Mouse (Mus musculus) CH12.LX (cell line): ENCODE measurements around the gene Lamtor5. TPM values are rescaled to one million over a fixed set of nuclear protein-coding genes. Genes with fewer than 3 reads are reported as not detected.

ENCODE experiments used
- JUN ChIP-seq: IDR thresholded peaks from 2 replicates; pipeline ENCODE4 v1.6.1; 2011; ENCODE audit warnings: low read depth, mild to moderate bottlenecking, low read length, improper control_type of control experiment, moderate library complexity; ENCODE audit not compliant: insufficient read depth
- MAFK ChIP-seq: IDR thresholded peaks from 2 replicates; pipeline ENCODE4 v1.6.1; 2011; ENCODE audit warnings: low read length, improper control_type of control experiment; ENCODE audit not compliant: insufficient replicate concordance
- UBTF ChIP-seq: IDR thresholded peaks from 2 replicates; pipeline ENCODE4 v1.6.1; 2012; ENCODE audit warnings: low read depth, mild to moderate bottlenecking, inconsistent platforms, low read length, improper control_type of control experiment, moderate library complexity
- polyA plus RNA-seq: library from polyadenylated mRNA; unstranded; fragments of >175 nt; gene quantifications from 2 replicates; pipeline ENCODE4 v1.2.1, GENCODE M21; 2012; ENCODE audit warnings: low read depth; ENCODE audit not compliant: insufficient read length
- total RNA-seq, 2 experiments: library from RNA; depleted of rRNA; stranded (reverse); fragments of 300-350 nt in 1 of 2; fragments of >200 nt in 1 of 2; gene quantifications; 2 replicates each; pipeline ENCODE4 v1.2.3; 2012 to 2014

Lamtor5 gene
- total and polyA plus RNA-seq, 3 experiments, result 119 to 162 (median 137) TPM

- TF ChIP-seq MAFK (no peak), UBTF (no peak), JUN (no peak)
Observed at GRCm38 (mm10) chr3:107332960-107333380, 54.3 kb downstream of the Lamtor5 start (continued).

Other genes starting within 250 kb of the Lamtor5 start
- 0.84 and 0.85 TPM in 2 replicates for gene Kcna3, start 242.7 kb upstream of the Lamtor5 start, total RNA-seq (2012; rRNA removed)
- not detected in 2 replicates for gene Kcna3, start 242.7 kb upstream of the Lamtor5 start, total RNA-seq (2014; rRNA removed)
- gene Kcna3, start 242.7 kb upstream of the Lamtor5 start, polyA plus RNA-seq, result not detected in 2 replicates
- not detected in 2 replicates for gene Kcna2, start 177.7 kb upstream of the Lamtor5 start, total RNA-seq (2012; rRNA removed)
- gene Kcna2, start 177.7 kb upstream of the Lamtor5 start, total RNA-seq (2014; rRNA removed), result not detected in 2 replicates
- gene Kcna2, start 177.7 kb upstream of the Lamtor5 start, polyA plus RNA-seq, result not detected in 2 replicates
- not detected in 2 replicates for gene Kcna10, start 95.8 kb upstream of the Lamtor5 start, total RNA-seq (2012; rRNA removed)
- not detected in 2 replicates for gene Kcna10, start 95.8 kb upstream of the Lamtor5 start, total RNA-seq (2014; rRNA removed)
- not detected in 2 replicates for gene Kcna10, start 95.8 kb upstream of the Lamtor5 start, polyA plus RNA-seq
- gene Cym, start 57.1 kb upstream of the Lamtor5 start, total RNA-seq (2012; rRNA removed), result not detected in 2 replicates
- not detected in 2 replicates for gene Cym, start 57.1 kb upstream of the Lamtor5 start, total RNA-seq (2014; rRNA removed)
- not detected in 2 replicates for gene Cym, start 57.1 kb upstream of the Lamtor5 start, polyA plus RNA-seq
- gene A630076J17Rik, start 48.2 kb upstream of the Lamtor5 start, total RNA-seq (2012; rRNA removed), result not detected in 2 replicates
- not detected in 2 replicates for gene A630076J17Rik, start 48.2 kb upstream of the Lamtor5 start, total RNA-seq (2014; rRNA removed)
- not detected in 2 replicates for gene A630076J17Rik, start 48.2 kb upstream of the Lamtor5 start, polyA plus RNA-seq
- not detected in 2 replicates for gene Prok1, start 39.2 kb upstream of the Lamtor5 start, total RNA-seq (2012; rRNA removed)
- gene Prok1, start 39.2 kb upstream of the Lamtor5 start, total RNA-seq (2014; rRNA removed), result not detected in 2 replicates
- not detected in 2 replicates for gene Prok1, start 39.2 kb upstream of the Lamtor5 start, polyA plus RNA-seq
- 0.08 TPM in 1 of 2 replicates, not detected in the other for gene Slc16a4, start 12.4 kb downstream of the Lamtor5 start, total RNA-seq (2012; rRNA removed)
- not detected in 2 replicates for gene Slc16a4, start 12.4 kb downstream of the Lamtor5 start, total RNA-seq (2014; rRNA removed)
- gene Slc16a4, start 12.4 kb downstream of the Lamtor5 start, polyA plus RNA-seq, result 0.45 and 0.60 TPM in 2 replicates
- 26.0 and 30.5 TPM in 2 replicates for gene Rbm15, start 54.8 kb downstream of the Lamtor5 start, total RNA-seq (2012; rRNA removed)
- gene Rbm15, start 54.8 kb downstream of the Lamtor5 start, total RNA-seq (2014; rRNA removed), result 15.2 and 17.0 TPM in 2 replicates
- gene Rbm15, start 54.8 kb downstream of the Lamtor5 start, polyA plus RNA-seq, result 14.5 and 17.2 TPM in 2 replicates
- not detected in 2 replicates for gene Kcnc4, start 180.7 kb downstream of the Lamtor5 start, total RNA-seq (2012; rRNA removed)
- gene Kcnc4, start 180.7 kb downstream of the Lamtor5 start, total RNA-seq (2014; rRNA removed), result not detected in 2 replicates
- gene Kcnc4, start 180.7 kb downstream of the Lamtor5 start, polyA plus RNA-seq, result not detected in 2 replicates
- gene Slc6a17, start 239.2 kb downstream of the Lamtor5 start, total RNA-seq (2012; rRNA removed), result not detected in 2 replicates
- gene Slc6a17, start 239.2 kb downstream of the Lamtor5 start, total RNA-seq (2014; rRNA removed), result not detected in 2 replicates
- gene Slc6a17, start 239.2 kb downstream of the Lamtor5 start, polyA plus RNA-seq, result not detected in 2 replicates